Mouse (Mus musculus): Measurements from ENCODE around the gene Tnk2.

DNA sequence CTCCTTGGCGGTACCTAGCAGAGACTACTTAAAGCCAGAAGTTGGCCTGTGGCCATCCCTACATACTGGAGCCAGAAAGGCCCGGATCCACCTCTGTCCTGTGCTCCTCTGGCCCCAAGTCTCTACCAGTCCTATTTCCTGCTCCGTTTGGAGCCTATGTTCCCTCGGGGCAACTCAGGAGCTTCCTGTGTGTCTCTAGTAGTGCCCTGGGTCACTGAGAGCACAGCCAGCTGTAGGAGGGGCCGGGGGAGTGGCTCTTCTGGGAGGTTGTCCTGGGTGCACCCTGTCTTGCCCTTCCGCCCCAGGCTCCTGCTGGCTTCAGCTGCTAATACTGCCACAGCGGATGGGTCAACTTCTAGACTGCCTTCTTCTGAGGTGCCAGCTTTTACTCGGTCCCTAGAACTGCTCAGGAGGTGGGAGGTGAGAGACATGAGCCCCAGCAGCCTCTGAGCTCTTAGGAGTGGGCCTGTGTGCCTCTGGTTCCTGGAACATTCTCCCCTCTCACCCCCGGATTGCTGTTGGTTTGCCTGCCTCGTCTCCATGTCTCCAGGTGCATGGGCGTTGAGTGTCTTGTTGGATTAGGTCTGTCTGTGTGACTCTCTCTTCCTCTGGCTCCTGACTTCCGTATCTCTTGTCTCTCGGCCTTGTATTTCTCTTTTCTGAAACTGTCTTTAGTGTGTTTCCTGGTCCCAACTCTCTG, 29.3 kb downstream of the Tnk2 start:
- no peak for TF ChIP-seq POLR2A (IDR thresholded peaks at IDR 0.05; ENCODE audit: borderline replicate concordance, control insufficient read depth, low read depth, low read length)
- no peak for TF ChIP-seq CTCF (IDR thresholded peaks at IDR 0.05; ENCODE audit: control insufficient read depth, insufficient read depth, low read length)

Data from bone marrow, adult 2 months (tissue).